Mouse (Mus musculus): ENCODE measurements around the gene Ubac1. TPM values are rescaled to one million over a fixed set of nuclear protein-coding genes. Genes with fewer than 3 reads are reported as not detected.

The Ubac1 gene
- polyA plus RNA-seq, 1 experiment from 2014 or later = 93.6 TPM

Other genes starting within 250 kb of the Ubac1 start
- gene Lcn11, start 244.7 kb downstream of the Ubac1 start, polyA plus RNA-seq (2015; fragmentation: Nextera tagmentation; extraction: Ambion mirVana) = not detected in 2 replicates
- gene Gm13539, start 239.5 kb downstream of the Ubac1 start, polyA plus RNA-seq (2015; fragmentation: Nextera tagmentation; extraction: Ambion mirVana) = not detected in 2 replicates
- gene Glt6d1, start 205.9 kb downstream of the Ubac1 start, polyA plus RNA-seq (2015; fragmentation: Nextera tagmentation; extraction: Ambion mirVana) = not detected in 2 replicates
- not detected in 2 replicates for gene Lcn9, start 198.6 kb downstream of the Ubac1 start, polyA plus RNA-seq (2015; fragmentation: Nextera tagmentation; extraction: Ambion mirVana)
- gene Sohlh1, start 174.5 kb downstream of the Ubac1 start, polyA plus RNA-seq (2015; fragmentation: Nextera tagmentation; extraction: Ambion mirVana) = not detected in 2 replicates
- 0.34 and 0.37 TPM in 2 replicates for gene Kcnt1, start 158.0 kb downstream of the Ubac1 start, polyA plus RNA-seq (2015; fragmentation: Nextera tagmentation; extraction: Ambion mirVana)
- 15.0 and 20.1 TPM in 2 replicates for gene Camsap1, start 38.5 kb downstream of the Ubac1 start, polyA plus RNA-seq (2015; fragmentation: Nextera tagmentation; extraction: Ambion mirVana)
- 4.4 and 6.7 TPM in 2 replicates for gene Nacc2, start 101.5 kb upstream of the Ubac1 start, polyA plus RNA-seq (2015; fragmentation: Nextera tagmentation; extraction: Ambion mirVana)
- gene Lhx3, start 186.5 kb upstream of the Ubac1 start, polyA plus RNA-seq (2015; fragmentation: Nextera tagmentation; extraction: Ambion mirVana) = 0.12 and 0.15 TPM in 2 replicates
- gene Qsox2, start 215.8 kb upstream of the Ubac1 start, polyA plus RNA-seq (2015; fragmentation: Nextera tagmentation; extraction: Ambion mirVana) = 14.6 and 18.3 TPM in 2 replicates

All from embryonic facial prominence, embryonic 13.5 days (tissue).